Mouse (Mus musculus) neural tube, embryonic 11.5 days (tissue): ENCODE results near the gene Tbck. TPM values are rescaled to one million over a fixed set of nuclear protein-coding genes. Genes with fewer than 3 reads are reported as not detected.
A peak's percentile ranks its signal among the peaks of the same experiment; 100 is the strongest.

ENCODE experiments used
- ATAC-seq: fragments of 200-750 bp; cut with Nextera tagmentation; 2 replicates; pipeline ENCODE4 v1.8.0; 2017; ENCODE audit warnings: moderate number of reproducible peaks, mild to moderate bottlenecking, moderate TSS enrichment, moderate library complexity; ENCODE audit not compliant: insufficient read depth, low FRiP score, low TSS enrichment
- DNase-seq: peaks from one replicate; pipeline ENCODE4 v3.0.0-alpha.2; 2015; ENCODE audit warnings: low spot score
- H3K27ac ChIP-seq: fragments of 300-500 bp; sonication (generic); 2 replicates; pipeline ENCODE4 v1.5.1; 2014; ENCODE audit warnings: low read depth, mild to moderate bottlenecking, low read length
- H3K27me3 ChIP-seq: fragments of 300-500 bp; sonication (generic); 2 replicates; pipeline ENCODE4 v1.6.1; 2014; ENCODE audit warnings: mild to moderate bottlenecking, low read length, mixed read lengths; ENCODE audit not compliant: control insufficient read depth, insufficient read depth
- H3K36me3 ChIP-seq: fragments of 300-500 bp; sonication (generic); 2 replicates; pipeline ENCODE4 v1.6.1; 2014; ENCODE audit warnings: mild to moderate bottlenecking, low read length, moderate library complexity, mixed read lengths; ENCODE audit not compliant: control insufficient read depth, insufficient read depth
- H3K4me1 ChIP-seq: fragments of 300-500 bp; sonication (generic); 2 replicates; pipeline ENCODE4 v1.6.1; 2014; ENCODE audit warnings: low read length, mixed read lengths; ENCODE audit not compliant: control insufficient read depth, insufficient read depth
- H3K4me2 ChIP-seq: fragments of 300-500 bp; sonication (generic); 2 replicates; pipeline ENCODE4 v1.6.1; 2014; ENCODE audit warnings: low read depth, mild to moderate bottlenecking, moderate library complexity
- H3K4me3 ChIP-seq: fragments of 300-500 bp; sonication (generic); 2 replicates; pipeline ENCODE4 v1.5.1; 2014; ENCODE audit warnings: low read depth, low read length
- H3K9ac ChIP-seq: fragments of 300-500 bp; sonication (generic); 2 replicates; pipeline ENCODE4 v1.6.1; 2014; ENCODE audit warnings: mild to moderate bottlenecking, low read length
- H3K9me3 ChIP-seq: fragments of 300-500 bp; sonication (generic); 2 replicates; pipeline ENCODE4 v1.6.1; 2016; ENCODE audit warnings: low read length; ENCODE audit not compliant: control insufficient read depth
- WGBS: fragments of 180-500 bp; shearing (Covaris S2); extraction: QIAGEN DNeasy Blood & Tissue Kit; methylation state at CpG from one replicate; pipeline ENCODE4 v1.1.7; 2014; 5-methylcytosine and 5-hydroxymethylcytosine counted together
- polyA plus RNA-seq: library from polyadenylated mRNA; unstranded; fragments of >200 nt; fragmentation: Nextera tagmentation; extraction: Ambion mirVana; gene quantifications from 2 replicates; pipeline ENCODE4 v1.2.1, GENCODE M21; 2014

The Tbck gene
- polyA plus RNA-seq, 1 experiment from 2014 or later: 23.5 TPM

- WGBS: 83% methylated on average over 2 of the region's 2 CpGs
- no peak for ATAC-seq
- DNase-seq: no peak
- Histone ChIP-seq H3K9ac (no peak overlapping the region), H3K4me3 (no peak overlapping the region), H3K27ac (no peak overlapping the region), H3K4me2 (no peak overlapping the region), H3K9me3 (no peaks in the 10 kb centered on the region), H3K4me1 (no peaks in the 10 kb centered on the region), H3K36me3 (no peaks in the 10 kb centered on the region), H3K27me3 (no peaks in the 10 kb centered on the region)
These were observed 166.5 kb downstream of the Tbck start for GRCm38 (mm10) chr3:132850431-132850830.

- Histone ChIP-seq H3K27ac (no peak overlapping the region), H3K4me1 (no peaks in the 10 kb centered on the region), H3K36me3 (no peaks in the 10 kb centered on the region), H3K27me3 (no peaks in the 10 kb centered on the region), H3K4me2 (no peak overlapping the region), H3K9me3 (no peaks in the 10 kb centered on the region), H3K4me3 (no peak overlapping the region), H3K9ac (no peak overlapping the region)
- ATAC-seq (no peak), DNase-seq (no peak)
- WGBS: 75% methylated on average over 1 of the region's 1 CpGs
These were observed 167.5 kb downstream of the Tbck start for GRCm38 (mm10) chr3:132851417-132851816.

- 72% methylated on average over 28 of the region's 28 CpGs for WGBS
- Histone ChIP-seq H3K9ac (no peak overlapping the region), H3K4me1 (no peaks in the 10 kb centered on the region), H3K27me3 (no peaks in the 10 kb centered on the region), H3K27ac (no peak overlapping the region), H3K9me3 (no peaks in the 10 kb centered on the region), H3K4me2 (no peak overlapping the region), H3K4me3 (no peak overlapping the region), H3K36me3 (no peaks in the 10 kb centered on the region)
- DNase-seq (no peak), ATAC-seq (no peak)
These were observed 168.1 kb downstream of the Tbck start for GRCm38 (mm10) chr3:132851841-132852728.

GRCm38 (mm10) chr3:132854271-132854670 is 170.3 kb downstream of the Tbck start:
- Histone ChIP-seq H3K9me3 (no peaks in the 10 kb centered on the region), H3K36me3 (no peaks in the 10 kb centered on the region), H3K27ac (no peak overlapping the region), H3K4me1 (no peaks in the 10 kb centered on the region), H3K4me3 (no peak overlapping the region), H3K9ac (no peak overlapping the region), H3K27me3 (no peaks in the 10 kb centered on the region), H3K4me2 (no peak overlapping the region)
- 86% methylated on average over 9 of the region's 9 CpGs for WGBS
- ATAC-seq (no peak), DNase-seq (no peak)

GRCm38 (mm10) chr3:132855458-132856212 is 171.7 kb downstream of the Tbck start:
- Histone ChIP-seq H3K27ac (no peak overlapping the region), H3K36me3 (no peaks in the 10 kb centered on the region), H3K9me3 (no peaks in the 10 kb centered on the region), H3K4me2 (no peak overlapping the region), H3K4me3 (no peak overlapping the region), H3K27me3 (no peaks in the 10 kb centered on the region), H3K4me1 (no peaks in the 10 kb centered on the region), H3K9ac (no peak overlapping the region)
- ATAC-seq (no peak), DNase-seq (peak; percentile 30)
- WGBS: 68% methylated on average over 9 of the region's 9 CpGs

GRCm38 (mm10) chr3:132856651-132857050 is 172.7 kb downstream of the Tbck start:
- Histone ChIP-seq H3K4me2 (no peak overlapping the region), H3K36me3 (no peaks in the 10 kb centered on the region), H3K9ac (no peak overlapping the region), H3K9me3 (no peaks in the 10 kb centered on the region), H3K4me3 (no peak overlapping the region), H3K4me1 (no peaks in the 10 kb centered on the region), H3K27ac (no peak overlapping the region), H3K27me3 (no peaks in the 10 kb centered on the region)
- ATAC-seq (no peak), DNase-seq (no peak)
- WGBS: 60% methylated on average over 6 of the region's 6 CpGs

- Histone ChIP-seq H3K4me1 (no peaks in the 10 kb centered on the region), H3K36me3 (no peaks in the 10 kb centered on the region), H3K27me3 (no peaks in the 10 kb centered on the region), H3K4me2 (no peak overlapping the region), H3K9ac (no peak overlapping the region), H3K9me3 (no peaks in the 10 kb centered on the region), H3K27ac (no peak overlapping the region), H3K4me3 (no peak overlapping the region)
- 73% methylated on average over 11 of the region's 11 CpGs for WGBS
- DNase-seq (no peak), ATAC-seq (no peak)
These were observed 174.9 kb downstream of the Tbck start for GRCm38 (mm10) chr3:132858849-132859248.

- 91% methylated on average over 7 of the region's 7 CpGs for WGBS
- Histone ChIP-seq H3K9me3 (no peaks in the 10 kb centered on the region), H3K9ac (no peak overlapping the region), H3K27ac (no peak overlapping the region), H3K4me1 (no peaks in the 10 kb centered on the region), H3K36me3 (no peaks in the 10 kb centered on the region), H3K27me3 (no peaks in the 10 kb centered on the region), H3K4me2 (no peak overlapping the region), H3K4me3 (no peak overlapping the region)
- ATAC-seq (no peak), DNase-seq (no peak)
These were observed 175.6 kb downstream of the Tbck start for GRCm38 (mm10) chr3:132859573-132859972.
